Mouse (Mus musculus): ENCODE data around the gene Arhgap20. TPM values are rescaled to one million over a fixed set of nuclear protein-coding genes. Genes with fewer than 3 reads are reported as not detected.

Gene Arhgap20
- polyA plus RNA-seq, 1 experiment from 2014 or later, result 2.2 TPM

DNA sequence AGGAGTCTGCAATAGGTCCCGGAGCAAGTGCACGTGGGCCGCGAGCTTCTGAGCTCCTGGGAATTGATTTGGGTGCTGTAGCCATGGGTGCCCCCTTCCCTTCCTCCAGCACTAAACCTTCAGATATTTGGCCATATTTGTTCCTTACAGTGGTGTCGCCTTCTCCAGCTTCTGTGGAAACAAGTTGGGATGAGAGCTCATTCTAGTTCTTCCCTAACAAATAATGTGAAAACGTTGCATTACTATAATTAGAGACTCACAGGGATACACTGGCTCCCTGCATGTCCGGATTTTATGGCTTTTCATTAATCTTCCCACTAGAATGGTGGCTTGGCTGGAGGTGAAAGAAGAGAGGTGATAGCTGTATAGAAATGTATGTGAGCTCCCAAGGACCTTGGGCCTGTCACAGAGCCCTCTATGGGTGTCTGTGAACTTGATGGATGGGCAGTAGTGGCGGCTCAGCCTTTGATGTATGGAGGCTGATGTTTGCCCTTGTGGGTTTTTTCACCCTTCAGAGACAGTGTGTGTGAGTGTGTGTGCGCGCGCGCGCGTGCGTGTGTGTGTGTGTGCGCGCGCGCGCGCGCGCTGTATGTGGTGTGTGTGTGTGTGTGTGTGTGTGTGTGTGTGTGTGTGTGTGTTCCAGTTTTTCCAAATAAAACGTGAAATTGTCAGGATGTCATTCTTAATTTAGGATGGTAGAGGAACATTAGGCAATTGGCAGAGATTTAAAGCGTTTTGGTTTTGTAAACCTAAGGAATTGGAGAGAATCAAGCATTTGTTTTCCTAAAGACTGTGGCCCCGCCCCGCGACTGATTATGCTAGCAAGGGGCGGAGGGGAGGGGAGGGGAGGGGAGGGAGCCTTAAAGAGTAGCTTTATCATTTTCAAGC lies 1.3 kb downstream of the Arhgap20 start:
- H3K27ac ChIP-seq (replicated peaks), result 0 out of 2 replicates have a peak overlapping the region, but pooled peaks have one; percentile 83
- 0% methylated on average over 29 of the region's 29 CpGs for WGBS
- peak overlapping the region; percentile 77 for H3K4me3 ChIP-seq
- no peaks in the 10 kb centered on the region for H3K36me3 ChIP-seq
- DNase-seq (ENCODE audit: low spot score), result peak; percentile 55
- no peaks in the 10 kb centered on the region for H3K9me3 ChIP-seq (replicated peaks)
- H3K27me3 ChIP-seq (ENCODE audit: low read depth, poor library complexity, severe bottlenecking), result peaks cover 69% of the 10 kb centered on the region
- peaks cover 30% of the 10 kb centered on the region for H3K4me1 ChIP-seq

DNA sequence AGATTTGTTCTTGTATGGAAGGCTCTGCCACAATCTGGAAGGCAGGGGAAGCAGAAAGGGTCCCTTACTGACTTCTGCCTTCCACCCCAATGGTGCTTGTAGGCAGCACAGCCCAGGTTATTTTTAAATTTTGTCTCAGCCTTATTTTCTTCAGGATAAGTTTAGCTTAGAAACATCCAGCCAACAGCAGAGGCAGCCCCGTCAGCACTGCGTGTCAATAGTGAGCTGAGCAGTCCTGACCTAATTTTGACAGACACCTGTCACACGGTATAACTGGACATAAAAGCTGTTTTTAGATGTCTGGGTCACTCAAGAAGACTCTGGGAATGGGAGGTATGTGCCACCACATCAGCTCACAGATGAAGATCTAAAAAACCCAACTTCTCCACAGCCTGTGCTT lies 9.1 kb downstream of the Arhgap20 start:
- Histone ChIP-seq H3K4me1 (no peaks in the 10 kb centered on the region), H3K27ac (replicated peaks) (no peak overlapping the region), H3K9me3 (replicated peaks) (no peaks in the 10 kb centered on the region), H3K27me3 (ENCODE audit: low read depth, poor library complexity, severe bottlenecking) (no peaks in the 10 kb centered on the region), H3K36me3 (no peaks in the 10 kb centered on the region), H3K4me3 (no peak overlapping the region)
- no peak for DNase-seq (ENCODE audit: low spot score)
- WGBS, result 85% methylated on average over 3 of the region's 3 CpGs

DNA sequence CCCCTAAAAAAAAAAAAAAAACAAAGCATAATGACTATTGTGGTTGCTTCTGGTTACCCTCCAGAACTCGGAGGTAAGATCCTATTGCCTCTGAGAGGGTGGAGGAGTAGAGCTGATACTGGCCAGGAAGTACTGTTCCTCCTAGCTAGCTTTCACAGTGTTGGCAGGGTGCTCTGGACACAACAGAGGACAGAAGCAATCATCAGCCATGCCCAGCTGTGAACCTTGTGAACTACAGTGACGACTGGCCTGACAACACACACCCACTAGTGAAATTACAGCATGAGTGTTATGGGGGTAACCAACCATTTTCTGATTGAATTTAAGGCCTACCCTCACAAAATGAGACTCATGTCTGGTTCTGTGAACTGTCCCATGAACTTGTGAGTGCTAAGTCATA lies 11.3 kb downstream of the Arhgap20 start:
- H3K36me3 ChIP-seq, result no peaks in the 10 kb centered on the region
- DNase-seq (ENCODE audit: low spot score), result no peak
- no peak overlapping the region for H3K27ac ChIP-seq (replicated peaks)
- no peaks in the 10 kb centered on the region for H3K9me3 ChIP-seq (replicated peaks)
- 72% methylated on average over 2 of the region's 2 CpGs for WGBS
- H3K4me3 ChIP-seq, result no peak overlapping the region
- no peaks in the 10 kb centered on the region for H3K27me3 ChIP-seq (ENCODE audit: low read depth, poor library complexity, severe bottlenecking)
- no peaks in the 10 kb centered on the region for H3K4me1 ChIP-seq

- no peaks in the 10 kb centered on the region for H3K36me3 ChIP-seq
- no peak overlapping the region for H3K27ac ChIP-seq (replicated peaks)
- no peaks in the 10 kb centered on the region for H3K27me3 ChIP-seq (ENCODE audit: low read depth, poor library complexity, severe bottlenecking)
- WGBS, result 11% methylated on average over 1 of the region's 1 CpGs
- no peak for DNase-seq (ENCODE audit: low spot score)
- H3K4me1 ChIP-seq, result no peaks in the 10 kb centered on the region
- H3K9me3 ChIP-seq (replicated peaks), result no peaks in the 10 kb centered on the region
- H3K4me3 ChIP-seq, result no peak overlapping the region
These were observed 12.0 kb downstream of the Arhgap20 start for GRCm38 (mm10) chr9:51777180-51777579.

DNA sequence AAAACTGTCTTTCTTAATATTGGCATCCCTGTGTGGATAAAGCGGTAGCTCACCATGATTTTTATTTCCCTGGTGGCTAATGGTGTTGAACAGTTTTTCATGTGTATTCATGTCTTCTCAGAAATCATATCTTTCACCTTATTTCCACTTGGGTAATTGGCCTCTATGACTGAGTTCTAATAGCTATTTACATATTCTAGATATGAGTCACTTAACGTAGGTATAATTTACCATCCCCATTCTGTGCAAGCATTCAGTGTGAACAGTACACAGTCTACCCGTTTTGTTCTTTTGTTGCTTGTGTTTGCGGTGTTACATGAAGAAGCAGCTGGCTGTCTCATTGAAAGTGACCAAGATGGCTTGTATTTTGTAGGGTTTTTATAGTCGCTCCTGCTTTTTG lies 14.1 kb downstream of the Arhgap20 start:
- no peak overlapping the region for H3K27ac ChIP-seq (replicated peaks)
- H3K4me1 ChIP-seq, result no peaks in the 10 kb centered on the region
- 92% methylated on average over 5 of the region's 5 CpGs for WGBS
- no peak for DNase-seq (ENCODE audit: low spot score)
- H3K9me3 ChIP-seq (replicated peaks), result no peaks in the 10 kb centered on the region
- no peaks in the 10 kb centered on the region for H3K27me3 ChIP-seq (ENCODE audit: low read depth, poor library complexity, severe bottlenecking)
- no peak overlapping the region for H3K4me3 ChIP-seq
- no peaks in the 10 kb centered on the region for H3K36me3 ChIP-seq

GRCm38 (mm10) chr9:51781092-51781491 lies 16.0 kb downstream of the Arhgap20 start:
- Histone ChIP-seq H3K36me3 (no peaks in the 10 kb centered on the region), H3K27ac (replicated peaks) (no peak overlapping the region), H3K27me3 (ENCODE audit: low read depth, poor library complexity, severe bottlenecking) (no peaks in the 10 kb centered on the region), H3K4me1 (no peaks in the 10 kb centered on the region), H3K4me3 (no peak overlapping the region), H3K9me3 (replicated peaks) (no peaks in the 10 kb centered on the region)
- 93% methylated on average over 7 of the region's 7 CpGs for WGBS
- no peak for DNase-seq (ENCODE audit: low spot score)

- H3K4me3 ChIP-seq, result no peak overlapping the region
- H3K27me3 ChIP-seq (ENCODE audit: low read depth, poor library complexity, severe bottlenecking), result no peaks in the 10 kb centered on the region
- no peak overlapping the region for H3K27ac ChIP-seq (replicated peaks)
- WGBS, result 38% methylated on average over 6 of the region's 6 CpGs
- no peaks in the 10 kb centered on the region for H3K36me3 ChIP-seq
- no peak for DNase-seq (ENCODE audit: low spot score)
- H3K4me1 ChIP-seq, result no peaks in the 10 kb centered on the region
- H3K9me3 ChIP-seq (replicated peaks), result no peaks in the 10 kb centered on the region
These were observed 22.2 kb downstream of the Arhgap20 start for GRCm38 (mm10) chr9:51787380-51787779.

- Histone ChIP-seq H3K4me3 (no peak overlapping the region), H3K36me3 (no peaks in the 10 kb centered on the region), H3K27me3 (ENCODE audit: low read depth, poor library complexity, severe bottlenecking) (no peaks in the 10 kb centered on the region), H3K4me1 (no peaks in the 10 kb centered on the region), H3K27ac (replicated peaks) (no peak overlapping the region), H3K9me3 (replicated peaks) (no peaks in the 10 kb centered on the region)
- WGBS, result 81% methylated on average over 1 of the region's 1 CpGs
- DNase-seq (ENCODE audit: low spot score), result no peak
These were observed 23.3 kb downstream of the Arhgap20 start for GRCm38 (mm10) chr9:51788466-51788865.

DNA sequence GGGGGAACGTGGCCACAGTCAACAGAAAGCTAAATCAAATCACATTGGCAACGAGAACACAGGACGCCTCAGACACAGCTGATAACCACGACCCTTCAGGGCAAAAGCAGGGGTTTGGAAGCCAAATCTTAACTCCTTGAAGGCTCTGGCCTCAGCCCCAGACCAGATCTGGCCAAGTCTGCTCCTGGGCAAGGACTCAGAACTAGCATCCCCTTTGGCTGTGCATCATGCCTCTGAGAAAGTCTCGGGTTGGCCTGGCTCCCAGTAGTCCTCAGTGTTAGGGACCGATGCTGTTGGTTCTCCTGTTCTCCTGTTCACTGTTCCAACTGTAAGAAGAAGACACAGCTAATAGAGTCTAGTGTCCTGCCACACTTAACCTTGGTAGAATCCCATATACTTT lies 30.1 kb downstream of the Arhgap20 start:
- Histone ChIP-seq H3K4me3 (no peak overlapping the region), H3K9me3 (replicated peaks) (no peaks in the 10 kb centered on the region), H3K27ac (replicated peaks) (no peak overlapping the region), H3K4me1 (no peaks in the 10 kb centered on the region), H3K36me3 (no peaks in the 10 kb centered on the region), H3K27me3 (ENCODE audit: low read depth, poor library complexity, severe bottlenecking) (no peaks in the 10 kb centered on the region)
- WGBS, result 78% methylated on average over 6 of the region's 6 CpGs
- no peak for DNase-seq (ENCODE audit: low spot score)

DNA sequence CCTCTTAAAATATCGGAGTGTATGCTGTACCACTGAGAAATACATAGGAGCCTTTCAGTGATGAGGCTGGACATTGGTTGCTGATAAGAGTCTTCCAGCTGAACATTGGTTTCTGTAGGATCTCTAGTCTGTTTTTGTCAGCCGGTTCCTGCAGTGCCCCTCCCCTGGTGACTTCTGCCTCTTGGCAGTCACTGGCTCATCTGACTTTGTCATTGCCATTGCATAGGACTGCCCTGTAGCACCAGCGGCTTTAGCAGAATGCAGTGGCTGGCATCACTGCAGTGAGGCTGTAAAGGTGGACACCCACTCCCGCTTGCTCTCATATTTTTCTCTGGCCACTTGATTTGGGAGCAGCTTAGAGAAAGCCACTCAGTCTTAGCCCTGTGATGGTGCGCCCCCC lies 33.1 kb downstream of the Arhgap20 start:
- no peak overlapping the region for H3K4me3 ChIP-seq
- H3K9me3 ChIP-seq (replicated peaks), result no peaks in the 10 kb centered on the region
- no peaks in the 10 kb centered on the region for H3K27me3 ChIP-seq (ENCODE audit: low read depth, poor library complexity, severe bottlenecking)
- 90% methylated on average over 5 of the region's 5 CpGs for WGBS
- H3K4me1 ChIP-seq, result no peaks in the 10 kb centered on the region
- no peak for DNase-seq (ENCODE audit: low spot score)
- H3K27ac ChIP-seq (replicated peaks), result no peak overlapping the region
- no peaks in the 10 kb centered on the region for H3K36me3 ChIP-seq

DNA sequence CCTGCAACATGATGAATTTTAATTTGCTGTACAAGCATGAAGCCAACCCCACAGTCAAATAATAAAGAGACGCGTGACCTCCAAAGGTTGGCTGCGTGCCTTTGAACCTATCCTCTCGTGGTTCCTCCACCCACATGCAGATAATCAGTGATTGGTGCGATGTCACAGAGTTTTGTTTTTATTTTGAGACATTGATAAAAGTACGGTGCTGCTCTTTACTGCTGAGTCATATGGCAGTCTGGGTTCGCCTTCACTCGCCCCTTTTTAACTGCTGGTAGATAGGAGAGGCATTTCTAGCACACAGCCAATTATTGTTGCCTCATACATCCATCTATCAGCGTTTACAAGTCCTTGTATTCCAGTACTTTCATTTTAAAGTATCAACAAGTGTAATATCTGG lies 34.0 kb downstream of the Arhgap20 start:
- no peak for DNase-seq (ENCODE audit: low spot score)
- H3K27me3 ChIP-seq (ENCODE audit: low read depth, poor library complexity, severe bottlenecking), result no peaks in the 10 kb centered on the region
- H3K4me3 ChIP-seq, result no peak overlapping the region
- no peaks in the 10 kb centered on the region for H3K9me3 ChIP-seq (replicated peaks)
- H3K27ac ChIP-seq (replicated peaks), result no peak overlapping the region
- H3K36me3 ChIP-seq, result no peaks in the 10 kb centered on the region
- WGBS, result 91% methylated on average over 9 of the region's 9 CpGs
- no peaks in the 10 kb centered on the region for H3K4me1 ChIP-seq

- Histone ChIP-seq H3K36me3 (no peaks in the 10 kb centered on the region), H3K4me1 (no peaks in the 10 kb centered on the region), H3K27me3 (ENCODE audit: low read depth, poor library complexity, severe bottlenecking) (no peaks in the 10 kb centered on the region), H3K4me3 (no peak overlapping the region), H3K9me3 (replicated peaks) (no peaks in the 10 kb centered on the region), H3K27ac (replicated peaks) (no peak overlapping the region)
- WGBS, result 91% methylated on average over 3 of the region's 3 CpGs
- DNase-seq (ENCODE audit: low spot score), result no peak
These were observed 42.1 kb downstream of the Arhgap20 start for GRCm38 (mm10) chr9:51807272-51807671.

- Histone ChIP-seq H3K27ac (replicated peaks) (no peak overlapping the region), H3K27me3 (ENCODE audit: low read depth, poor library complexity, severe bottlenecking) (no peaks in the 10 kb centered on the region), H3K4me1 (no peaks in the 10 kb centered on the region), H3K36me3 (no peaks in the 10 kb centered on the region), H3K9me3 (replicated peaks) (no peaks in the 10 kb centered on the region), H3K4me3 (no peak overlapping the region)
- DNase-seq (ENCODE audit: low spot score), result no peak
- 86% methylated on average over 1 of the region's 1 CpGs for WGBS
These were observed 47.8 kb downstream of the Arhgap20 start for GRCm38 (mm10) chr9:51812931-51813330.
